Mouse (Mus musculus) forebrain, embryonic 11.5 days (tissue): Measurements from ENCODE around the gene Pygm. TPM values are rescaled to one million over a fixed set of nuclear protein-coding genes. Genes with fewer than 3 reads are reported as not detected.
A peak's percentile ranks its signal among the peaks of the same experiment; 100 is the strongest.

Experiments used
- ATAC-seq: fragments of 200-750 bp; cut with Nextera tagmentation; replicated peaks from 2 replicates; pipeline ENCODE4 v1.8.0; 2017; ENCODE audit warnings: moderate TSS enrichment; ENCODE audit not compliant: low FRiP score
- DNase-seq: peaks from one replicate; pipeline ENCODE4 v3.0.0-alpha.2; 2017; ENCODE audit warnings: low spot score
- H3K27ac ChIP-seq: fragments of 300-500 bp; sonication (generic); 2 replicates; pipeline ENCODE4 v1.5.1; 2014; ENCODE audit warnings: low read depth, low read length
- H3K27me3 ChIP-seq: fragments of 300-500 bp; sonication (generic); 2 replicates; pipeline ENCODE4 v1.6.1; 2014; ENCODE audit warnings: mild to moderate bottlenecking, low read length, mixed read lengths; ENCODE audit not compliant: control insufficient read depth, insufficient read depth
- H3K36me3 ChIP-seq: fragments of 300-500 bp; sonication (generic); 2 replicates; pipeline ENCODE4 v1.6.1; 2014; ENCODE audit warnings: mild to moderate bottlenecking, low read length, moderate library complexity, mixed read lengths; ENCODE audit not compliant: control insufficient read depth, insufficient read depth
- H3K4me1 ChIP-seq: fragments of 300-500 bp; sonication (generic); replicated peaks from 2 replicates; pipeline ENCODE4 v1.6.1; 2014; ENCODE audit warnings: low read length, mixed read lengths; ENCODE audit not compliant: control insufficient read depth, insufficient read depth
- H3K4me2 ChIP-seq: fragments of 300-500 bp; sonication (generic); 2 replicates; pipeline ENCODE4 v1.6.1; 2014; ENCODE audit warnings: low read depth, mild to moderate bottlenecking, low read length, moderate library complexity, mixed read lengths; ENCODE audit not compliant: severe bottlenecking
- H3K4me3 ChIP-seq: fragments of 300-500 bp; sonication (generic); 2 replicates; pipeline ENCODE4 v1.5.1; 2014; ENCODE audit warnings: low read depth, low read length
- H3K9ac ChIP-seq: fragments of 300-500 bp; sonication (generic); 2 replicates; pipeline ENCODE4 v1.6.1; 2014; ENCODE audit warnings: low read length
- H3K9me3 ChIP-seq: fragments of 300-500 bp; sonication (generic); 2 replicates; pipeline ENCODE4 v1.6.1; 2016; ENCODE audit warnings: low read length, mixed read lengths; ENCODE audit not compliant: control insufficient read depth
- WGBS: fragments of 180-500 bp; shearing (Covaris S2); extraction: QIAGEN DNeasy Blood & Tissue Kit; methylation state at CpG from one replicate; pipeline ENCODE4 v1.1.7; 2014; 5-methylcytosine and 5-hydroxymethylcytosine counted together
- polyA plus RNA-seq: library from polyadenylated mRNA; unstranded; fragments of >200 nt; fragmentation: Nextera tagmentation; extraction: Ambion mirVana; gene quantifications from 2 replicates; pipeline ENCODE4 v1.2.1, GENCODE M21; 2014

Pygm gene
- polyA plus RNA-seq, 1 experiment from 2014 or later, result 1.2 TPM

DNA sequence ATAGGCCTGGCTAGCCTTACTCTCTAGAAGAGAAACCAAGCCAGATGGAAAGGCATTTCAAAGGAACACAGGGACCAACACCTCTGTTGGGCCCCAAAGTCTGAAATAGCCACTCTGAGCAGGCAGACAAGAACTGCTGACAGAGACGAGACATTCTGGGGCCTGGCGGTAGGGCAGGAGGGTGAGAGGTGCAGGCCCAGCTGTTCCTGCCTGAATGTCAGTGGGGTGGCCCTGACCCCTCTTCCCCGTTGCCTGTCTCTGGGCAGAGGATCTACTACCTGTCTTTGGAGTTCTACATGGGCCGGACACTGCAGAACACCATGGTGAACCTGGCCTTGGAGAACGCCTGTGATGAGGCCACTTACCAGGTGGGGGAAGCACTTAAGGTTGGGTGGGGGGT is 1.2 kb downstream of the Pygm start:
- Histone ChIP-seq H3K36me3 (no peaks in the 10 kb centered on the region), H3K27ac (no peak overlapping the region), H3K4me3 (no peak overlapping the region), H3K4me1 (peaks cover 4% of the 10 kb centered on the region), H3K9ac (no peak overlapping the region), H3K4me2 (no peak overlapping the region), H3K9me3 (no peaks in the 10 kb centered on the region), H3K27me3 (no peaks in the 10 kb centered on the region)
- WGBS, result 86% methylated on average over 5 of the region's 5 CpGs
- DNase-seq (no peak), ATAC-seq (no peak)

DNA sequence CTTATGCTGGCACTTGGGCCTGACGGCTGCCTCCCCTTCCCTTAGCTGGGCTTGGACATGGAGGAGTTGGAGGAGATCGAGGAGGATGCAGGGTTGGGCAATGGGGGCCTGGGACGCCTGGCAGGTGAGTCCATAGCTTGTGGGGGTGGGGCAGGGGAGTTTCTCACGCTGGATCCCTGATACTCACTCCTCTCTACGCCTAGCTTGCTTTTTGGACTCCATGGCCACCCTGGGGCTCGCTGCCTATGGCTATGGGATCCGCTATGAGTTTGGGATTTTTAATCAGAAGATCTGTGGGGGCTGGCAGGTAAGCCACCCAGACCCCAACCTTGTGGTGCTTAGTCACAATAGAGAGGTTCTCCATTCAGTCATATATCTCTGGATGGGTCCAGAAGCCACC is 1.6 kb downstream of the Pygm start:
- Histone ChIP-seq H3K4me2 (no peak overlapping the region), H3K36me3 (no peaks in the 10 kb centered on the region), H3K4me3 (no peak overlapping the region), H3K27me3 (no peaks in the 10 kb centered on the region), H3K4me1 (peaks cover 4% of the 10 kb centered on the region), H3K9ac (no peak overlapping the region), H3K9me3 (no peaks in the 10 kb centered on the region), H3K27ac (no peak overlapping the region)
- DNase-seq (peak; percentile 47), ATAC-seq (no peak)
- 84% methylated on average over 7 of the region's 7 CpGs for WGBS

GRCm38 (mm10) chr19:6386234-6386633 is 2.0 kb downstream of the Pygm start:
- no peak overlapping the region for H3K9ac ChIP-seq
- H3K4me2 ChIP-seq, result no peak overlapping the region
- H3K36me3 ChIP-seq, result no peaks in the 10 kb centered on the region
- ATAC-seq, result no peak
- no peak overlapping the region for H3K4me3 ChIP-seq
- peaks cover 4% of the 10 kb centered on the region for H3K4me1 ChIP-seq
- no peaks in the 10 kb centered on the region for H3K9me3 ChIP-seq
- H3K27me3 ChIP-seq, result no peaks in the 10 kb centered on the region
- H3K27ac ChIP-seq, result no peak overlapping the region
- peak; percentile 50 for DNase-seq
- WGBS, result 73% methylated on average over 9 of the region's 9 CpGs

- WGBS, result 87% methylated on average over 13 of the region's 13 CpGs
- peak; percentile 47 for DNase-seq
- no peaks in the 10 kb centered on the region for H3K27me3 ChIP-seq
- ATAC-seq, result no peak
- H3K9me3 ChIP-seq, result no peaks in the 10 kb centered on the region
- H3K9ac ChIP-seq, result no peak overlapping the region
- no peaks in the 10 kb centered on the region for H3K36me3 ChIP-seq
- H3K27ac ChIP-seq, result no peak overlapping the region
- H3K4me3 ChIP-seq, result no peak overlapping the region
- H3K4me1 ChIP-seq, result peaks cover 4% of the 10 kb centered on the region
- H3K4me2 ChIP-seq, result no peak overlapping the region
Observed at GRCm38 (mm10) chr19:6388006-6388405, 3.8 kb downstream of the Pygm start.

GRCm38 (mm10) chr19:6389803-6390202 is 5.6 kb downstream of the Pygm start:
- Histone ChIP-seq H3K4me1 (peaks cover 4% of the 10 kb centered on the region), H3K9ac (no peak overlapping the region; the same call in 1 of the 2 replicates), H3K9me3 (no peaks in the 10 kb centered on the region), H3K4me2 (peak overlapping the region; percentile 44), H3K27me3 (no peaks in the 10 kb centered on the region), H3K4me3 (peak overlapping the region; percentile 16; the same call in 1 of the 2 replicates), H3K36me3 (no peaks in the 10 kb centered on the region), H3K27ac (no peak overlapping the region)
- ATAC-seq, result no peak
- 3% methylated on average over 16 of the region's 16 CpGs for WGBS
- peak; percentile 54 for DNase-seq

DNA sequence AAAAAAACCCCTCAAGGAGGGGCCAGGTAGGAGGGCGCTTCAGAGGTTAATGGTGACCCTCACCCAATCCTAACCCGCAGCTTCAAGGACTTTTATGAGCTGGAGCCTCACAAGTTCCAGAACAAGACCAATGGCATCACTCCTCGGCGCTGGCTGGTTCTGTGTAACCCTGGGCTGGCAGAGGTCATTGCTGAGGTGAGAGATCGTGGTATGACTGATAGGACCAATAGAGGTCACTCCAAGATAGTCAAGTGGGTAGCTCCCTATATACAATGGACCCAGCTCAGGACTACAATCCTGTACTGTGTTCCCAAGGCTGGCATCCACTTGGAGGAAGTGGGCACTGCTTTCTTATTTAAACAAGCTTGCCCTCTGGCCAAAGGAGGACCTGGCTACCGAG is 6.1 kb downstream of the Pygm start:
- Histone ChIP-seq H3K9me3 (no peaks in the 10 kb centered on the region), H3K27ac (no peak overlapping the region), H3K27me3 (no peaks in the 10 kb centered on the region), H3K4me1 (peaks cover 4% of the 10 kb centered on the region), H3K9ac (no peak overlapping the region), H3K36me3 (no peaks in the 10 kb centered on the region), H3K4me2 (no peak overlapping the region), H3K4me3 (no peak overlapping the region)
- 61% methylated on average over 6 of the region's 6 CpGs for WGBS
- DNase-seq (peak; percentile 41), ATAC-seq (no peak)

DNA sequence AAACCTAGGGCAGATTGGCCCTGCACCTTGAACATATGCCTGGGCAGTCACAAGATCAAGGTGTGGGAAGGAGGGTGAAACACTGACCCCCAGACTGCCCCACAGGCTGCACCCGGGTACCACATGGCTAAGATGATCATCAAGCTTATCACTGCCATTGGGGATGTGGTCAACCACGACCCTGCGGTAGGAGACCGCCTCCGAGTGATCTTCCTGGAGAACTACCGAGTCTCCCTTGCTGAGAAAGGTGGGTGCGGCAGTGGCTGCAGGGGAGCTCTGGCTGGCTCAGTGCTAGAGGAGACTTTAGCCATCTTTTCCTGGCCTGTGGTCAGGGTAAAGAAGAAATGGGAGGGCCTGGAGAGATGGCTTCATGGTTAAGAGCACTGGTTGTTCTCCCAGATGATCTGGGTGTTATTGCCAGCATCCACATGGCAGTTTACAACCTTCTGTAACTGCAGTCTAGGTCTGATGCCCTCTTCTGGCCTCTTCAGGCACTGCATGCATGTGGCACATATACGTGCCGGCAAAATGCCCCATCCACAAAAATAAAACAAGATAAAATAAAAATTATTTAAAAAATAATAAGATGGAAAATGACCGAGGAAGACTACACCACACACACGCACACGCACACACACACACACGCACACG is 8.7 kb downstream of the Pygm start:
- Histone ChIP-seq H3K36me3 (no peaks in the 10 kb centered on the region), H3K9ac (no peak overlapping the region), H3K9me3 (no peaks in the 10 kb centered on the region), H3K4me2 (no peak overlapping the region), H3K4me1 (peaks cover 4% of the 10 kb centered on the region), H3K27me3 (no peaks in the 10 kb centered on the region), H3K4me3 (no peak overlapping the region), H3K27ac (no peak overlapping the region)
- no peak for DNase-seq
- WGBS, result 93% methylated on average over 14 of the region's 14 CpGs
- no peak for ATAC-seq

DNA sequence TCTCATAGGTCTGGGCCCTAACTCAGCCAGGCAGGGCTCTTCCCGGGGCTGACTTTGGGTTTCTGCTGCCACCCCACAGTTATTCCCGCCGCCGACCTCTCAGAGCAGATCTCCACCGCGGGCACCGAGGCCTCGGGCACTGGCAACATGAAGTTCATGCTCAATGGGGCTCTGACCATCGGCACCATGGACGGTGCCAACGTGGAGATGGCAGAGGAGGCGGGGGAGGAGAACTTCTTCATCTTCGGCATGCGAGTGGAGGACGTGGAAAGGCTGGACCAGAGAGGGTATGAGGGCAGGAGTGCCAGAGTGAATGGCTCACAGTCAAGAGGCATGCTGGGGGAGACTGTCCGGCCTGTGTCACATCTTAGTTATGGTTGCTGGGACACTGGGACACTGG is 9.4 kb downstream of the Pygm start:
- ATAC-seq (no peak), DNase-seq (peak; percentile 49)
- no peak overlapping the region for H3K4me2 ChIP-seq
- no peaks in the 10 kb centered on the region for H3K27me3 ChIP-seq
- H3K9me3 ChIP-seq, result no peaks in the 10 kb centered on the region
- H3K4me1 ChIP-seq, result peaks cover 4% of the 10 kb centered on the region
- H3K36me3 ChIP-seq, result no peaks in the 10 kb centered on the region
- H3K9ac ChIP-seq, result no peak overlapping the region
- H3K27ac ChIP-seq, result no peak overlapping the region
- H3K4me3 ChIP-seq, result no peak overlapping the region
- WGBS, result 91% methylated on average over 16 of the region's 16 CpGs

- no peaks in the 10 kb centered on the region for H3K9me3 ChIP-seq
- WGBS, result 90% methylated on average over 5 of the region's 5 CpGs
- H3K27ac ChIP-seq, result no peak overlapping the region
- H3K4me1 ChIP-seq, result peaks cover 10% of the 10 kb centered on the region
- no peak overlapping the region for H3K4me2 ChIP-seq
- ATAC-seq (no peak), DNase-seq (no peak)
- no peak overlapping the region for H3K9ac ChIP-seq
- H3K27me3 ChIP-seq, result peaks cover 14% of the 10 kb centered on the region
- H3K36me3 ChIP-seq, result no peaks in the 10 kb centered on the region
- no peak overlapping the region for H3K4me3 ChIP-seq
Observed at GRCm38 (mm10) chr19:6396237-6396636, 12.0 kb downstream of the Pygm start.
